Comparison of ENCODE assay signal across 26 mouse cellular contexts in genomic region chr16:56302996-56303395, GRCm38 (mm10).
"Had no signal": no experiment of that assay in that cellular context is flagged by ENCODE, and none has a peak within 500 bp of the region (broad histone marks: within the 10 kb centered on the region; RNA-seq: fewer than 3 reads in every experiment).

No protein-coding gene starts in this region.

- H3K4me2 ChIP-seq: heart, embryonic 12.5 days; hindbrain, embryonic 12.5 days; hindbrain, embryonic 14.5 days; intestine, embryonic 15.5 days; limb, embryonic 13.5 days; limb, embryonic 15.5 days; liver, embryonic 12.5 days had no signal

- ATAC-seq: hindbrain, embryonic 16.5 days; inflammation-experienced regulatory T-cells, adult 6 months; intestine, embryonic 15.5 days; intestine, postnatal 0 days; liver, embryonic 12.5 days had no signal

- H3K4me3 ChIP-seq: gastrocnemius, adult 2 months; heart, embryonic 10.5 days; heart, embryonic 12.5 days; hindbrain, embryonic 10.5 days; hindbrain, embryonic 12.5 days; intestine, embryonic 15.5 days; limb, embryonic 13.5 days; limb, embryonic 15.5 days; liver, embryonic 12.5 days had no signal

- H3K27me3 ChIP-seq: heart, embryonic 12.5 days; hindbrain, embryonic 12.5 days; intestine, embryonic 15.5 days; limb, embryonic 15.5 days; liver, embryonic 12.5 days had no signal

- H3K9me3 ChIP-seq: heart, embryonic 10.5 days; heart, embryonic 12.5 days; hindbrain, embryonic 10.5 days; hindbrain, embryonic 12.5 days; intestine, embryonic 15.5 days; limb, embryonic 13.5 days; limb, embryonic 15.5 days; liver, embryonic 12.5 days had no signal

- H3K9ac ChIP-seq: heart, embryonic 12.5 days; hindbrain, embryonic 12.5 days; hindbrain, embryonic 14.5 days; intestine, embryonic 15.5 days; limb, embryonic 13.5 days; limb, embryonic 15.5 days; liver, embryonic 12.5 days had no signal

- DNase-seq: gastrocnemius, adult 2 months; gastrocnemius, postnatal 10 days; gastrocnemius, postnatal 25 days; heart, adult 18-20 months; heart, postnatal 10 days; heart, postnatal 4 days; kidney, adult 18-20 months; kidney, adult 8-10 months; kidney, postnatal 10 days; kidney, postnatal 25 days; kidney, postnatal 4 days; layer of hippocampus, adult 9-11 months; layer of hippocampus, postnatal 36 days; left cerebral cortex, postnatal 4 days had no signal

- H3K4me1 ChIP-seq: heart, embryonic 10.5 days; heart, embryonic 12.5 days; hindbrain, embryonic 10.5 days; hindbrain, embryonic 12.5 days; intestine, embryonic 15.5 days; liver, embryonic 12.5 days had no signal

- H3K27ac ChIP-seq: gastrocnemius, adult 2 months; heart, embryonic 10.5 days; hindbrain, embryonic 10.5 days; hindbrain, embryonic 12.5 days; hindbrain, embryonic 14.5 days; intestine, embryonic 15.5 days; limb, embryonic 13.5 days; limb, embryonic 15.5 days; liver, embryonic 12.5 days had no signal

- H3K36me3 ChIP-seq: heart, embryonic 10.5 days; heart, embryonic 12.5 days; hindbrain, embryonic 10.5 days; hindbrain, embryonic 12.5 days; intestine, embryonic 15.5 days; limb, embryonic 13.5 days; limb, embryonic 15.5 days; liver, embryonic 12.5 days had no signal
